Mouse (Mus musculus) v-Abl transformed pro-B cells (cell line): ENCODE measurements around the gene Dvl3.

Experiments
- in situ Hi-C, 2 experiments: fragments of 400-800 bp; cut with MboI; formaldehyde crosslinking; loops; one replicate each; pipeline ENCODE4 v1.15.1; 2025; ENCODE audit not compliant: unreplicated experiment in 2 of 2

The Dvl3 gene

GRCm38 (mm10) chr16:20516726-20517201 is at the start of gene Dvl3:
Gene Dvl3 (plus strand): TSS chr16:20516982.
- in situ Hi-C loops = no loop called here

GRCm38 (mm10) chr16:20470981-20471380 is 45.8 kb upstream of the Dvl3 start:
- in situ Hi-C loops = loop anchor here in 1 of 2 experiments (25.0 kb wide), 1 partner anchor 716 kb away; no protein-coding TSS in a partner anchor

GRCm38 (mm10) chr16:20471686-20472085 is 45.1 kb upstream of the Dvl3 start:
- in situ Hi-C loops = loop anchor here in 1 of 2 experiments (25.0 kb wide), 1 partner anchor 716 kb away; no protein-coding TSS in a partner anchor

GRCm38 (mm10) chr16:20473748-20474147 is 43.0 kb upstream of the Dvl3 start:
- in situ Hi-C loops = loop anchor here in 1 of 2 experiments (25.0 kb wide), 1 partner anchor 714 kb away; no protein-coding TSS in a partner anchor

GRCm38 (mm10) chr16:20474211-20474610 is 42.6 kb upstream of the Dvl3 start:
- in situ Hi-C loops = loop anchor here in 1 of 2 experiments (25.0 kb wide), 1 partner anchor 713 kb away; no protein-coding TSS in a partner anchor

GRCm38 (mm10) chr16:20474786-20475185 is 42.0 kb upstream of the Dvl3 start:
- in situ Hi-C loops = loop anchor here (25.0 kb wide), 2 partner anchors 713 to 913 kb away; no protein-coding TSS in a partner anchor

GRCm38 (mm10) chr16:20475335-20475734 is 41.4 kb upstream of the Dvl3 start:
- in situ Hi-C loops = loop anchor here (25.0 kb wide), 2 partner anchors 712 to 912 kb away; no protein-coding TSS in a partner anchor

GRCm38 (mm10) chr16:20476857-20477256 is 39.9 kb upstream of the Dvl3 start:
- in situ Hi-C loops = loop anchor here (25.0 kb wide), 2 partner anchors 710 to 910 kb away; no protein-coding TSS in a partner anchor

GRCm38 (mm10) chr16:20477270-20477669 is 39.5 kb upstream of the Dvl3 start:
- in situ Hi-C loops = loop anchor here (25.0 kb wide), 2 partner anchors 710 to 910 kb away; no protein-coding TSS in a partner anchor

GRCm38 (mm10) chr16:20478504-20478903 is 38.3 kb upstream of the Dvl3 start:
- in situ Hi-C loops = loop anchor here (25.0 kb wide), 2 partner anchors 709 to 909 kb away; no protein-coding TSS in a partner anchor

GRCm38 (mm10) chr16:20479026-20479760 is 37.6 kb upstream of the Dvl3 start:
- in situ Hi-C loops = loop anchor here (25.0 kb wide), 2 partner anchors 708 to 908 kb away; no protein-coding TSS in a partner anchor

GRCm38 (mm10) chr16:20480115-20480514 is 36.7 kb upstream of the Dvl3 start:
- in situ Hi-C loops = loop anchor here (25.0 kb wide), 2 partner anchors 707 to 907 kb away; no protein-coding TSS in a partner anchor

- in situ Hi-C loops = loop anchor here (25.0 kb wide), 2 partner anchors 706 to 906 kb away; no protein-coding TSS in a partner anchor
These were observed 35.0 kb upstream of the Dvl3 start for GRCm38 (mm10) chr16:20481746-20482145.

- in situ Hi-C loops = loop anchor here (25.0 kb wide), 2 partner anchors 704 to 904 kb away; no protein-coding TSS in a partner anchor
These were observed 33.1 kb upstream of the Dvl3 start for GRCm38 (mm10) chr16:20483716-20484115.

- in situ Hi-C loops = loop anchor here (25.0 kb wide), 2 partner anchors 702 to 902 kb away; no protein-coding TSS in a partner anchor
These were observed 31.7 kb upstream of the Dvl3 start for GRCm38 (mm10) chr16:20485061-20485460.

GRCm38 (mm10) chr16:20486048-20486447 is 30.7 kb upstream of the Dvl3 start:
- in situ Hi-C loops = loop anchor here (25.0 kb wide), 2 partner anchors 701 to 901 kb away; no protein-coding TSS in a partner anchor

- in situ Hi-C loops = loop anchor here (25.0 kb wide), 2 partner anchors 699 to 899 kb away; no protein-coding TSS in a partner anchor
These were observed 28.6 kb upstream of the Dvl3 start for GRCm38 (mm10) chr16:20488151-20488550.

GRCm38 (mm10) chr16:20488751-20489150 is 28.0 kb upstream of the Dvl3 start:
- in situ Hi-C loops = loop anchor here (25.0 kb wide), 2 partner anchors 699 to 899 kb away; no protein-coding TSS in a partner anchor

- in situ Hi-C loops = loop anchor here (25.0 kb wide), 2 partner anchors 698 to 898 kb away; no protein-coding TSS in a partner anchor
These were observed 27.5 kb upstream of the Dvl3 start for GRCm38 (mm10) chr16:20489233-20489632.

GRCm38 (mm10) chr16:20490581-20490980 is 26.2 kb upstream of the Dvl3 start:
- in situ Hi-C loops = loop anchor here (25.0 kb wide), 2 partner anchors 697 to 897 kb away; no protein-coding TSS in a partner anchor

GRCm38 (mm10) chr16:20491301-20491700 is 25.5 kb upstream of the Dvl3 start:
- in situ Hi-C loops = loop anchor here (25.0 kb wide), 2 partner anchors 696 to 896 kb away; no protein-coding TSS in a partner anchor
